Mouse (Mus musculus): ENCODE measurements around the gene Cdh5. TPM values are rescaled to one million over a fixed set of nuclear protein-coding genes. Genes with fewer than 3 reads are reported as not detected.
"Not testable (repeated sequence)": the region's sequence is repeated elsewhere in the genome, so short reads cannot be mapped to it uniquely, and the experiment has no call there.

Gene Cdh5
- polyA plus RNA-seq, 1 experiment = 0.10 TPM

- TF ChIP-seq GATA1 (IDR thresholded peaks at IDR 0.05; ENCODE audit: low read length) = no peak
- TF ChIP-seq TAL1 (IDR thresholded peaks at IDR 0.05; ENCODE audit: low read length) = no peak
- Histone ChIP-seq H3K36me3 (ENCODE audit: control insufficient read depth) (no peaks in the 10 kb centered on the region), H3K9me3 (ENCODE audit: control insufficient read depth, low read length) (no peaks in the 10 kb centered on the region), H3K27me3 (ENCODE audit: control insufficient read depth) (no peaks in the 10 kb centered on the region), H3K4me1 (ENCODE audit: control insufficient read depth) (no peaks in the 10 kb centered on the region), H3K4me3 (replicated peaks) (no peak overlapping the region)
Measured at GRCm38 (mm10) chr8:104068421-104069035, 32.9 kb upstream of the Cdh5 start.

DNA sequence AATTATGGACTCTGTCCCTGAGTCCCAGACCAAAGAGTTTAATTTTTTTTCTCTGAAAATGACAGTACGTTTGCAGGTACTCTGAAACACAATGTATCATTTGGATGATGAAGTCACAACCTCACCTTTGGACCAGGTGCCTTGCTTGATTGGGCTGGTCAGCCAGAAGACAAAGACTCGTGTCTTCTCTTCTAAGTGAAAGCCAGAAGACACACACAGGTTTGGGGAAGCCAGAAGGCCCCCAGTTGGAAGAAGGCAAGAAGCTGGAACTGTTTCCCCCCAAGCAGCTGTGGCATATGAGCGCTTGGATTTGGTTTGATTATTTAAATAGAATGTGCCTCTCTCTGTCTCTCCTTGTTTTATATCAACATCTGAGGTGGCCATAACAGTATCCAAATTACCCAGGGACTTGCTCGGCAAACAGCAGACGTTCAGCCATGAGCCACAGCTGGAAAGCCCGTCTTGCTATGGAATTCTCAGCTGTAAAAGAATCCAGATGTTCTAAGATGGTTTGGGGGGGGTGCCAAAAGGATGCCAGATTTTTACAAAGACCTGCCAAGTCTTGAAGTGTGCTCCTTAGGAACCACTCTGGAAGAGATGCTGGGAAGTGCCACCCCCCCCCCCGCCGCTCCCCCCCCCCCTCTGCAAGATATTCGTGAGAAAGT, 31.1 kb upstream of the Cdh5 start:
- not testable (repeated sequence) for H3K4me3 ChIP-seq (replicated peaks); H3K4me1 ChIP-seq (ENCODE audit: control insufficient read depth); H3K9me3 ChIP-seq (ENCODE audit: control insufficient read depth, low read length); H3K27me3 ChIP-seq (ENCODE audit: control insufficient read depth); H3K36me3 ChIP-seq (ENCODE audit: control insufficient read depth)

GRCm38 (mm10) chr8:104070949-104071348, 30.5 kb upstream of the Cdh5 start:
- TF ChIP-seq TAL1 (IDR thresholded peaks at IDR 0.05; ENCODE audit: low read length) (no peak), GATA1 (IDR thresholded peaks at IDR 0.05; ENCODE audit: low read length) (no peak)
- no peaks in the 10 kb centered on the region for H3K36me3 ChIP-seq (ENCODE audit: control insufficient read depth)
- H3K4me1 ChIP-seq (ENCODE audit: control insufficient read depth) = no peaks in the 10 kb centered on the region
- no peak overlapping the region for H3K4me3 ChIP-seq (replicated peaks)
- H3K27me3 ChIP-seq (ENCODE audit: control insufficient read depth) = no peaks in the 10 kb centered on the region
- H3K9me3 ChIP-seq (ENCODE audit: control insufficient read depth, low read length) = no peaks in the 10 kb centered on the region

GRCm38 (mm10) chr8:104075079-104075478, 26.3 kb upstream of the Cdh5 start:
- no peaks in the 10 kb centered on the region for H3K4me1 ChIP-seq (ENCODE audit: control insufficient read depth)
- no peaks in the 10 kb centered on the region for H3K36me3 ChIP-seq (ENCODE audit: control insufficient read depth)
- H3K4me3 ChIP-seq (replicated peaks) = no peak overlapping the region
- no peak for TF ChIP-seq TAL1 (IDR thresholded peaks at IDR 0.05; ENCODE audit: low read length)
- no peak for TF ChIP-seq GATA1 (IDR thresholded peaks at IDR 0.05; ENCODE audit: low read length)
- H3K9me3 ChIP-seq (ENCODE audit: control insufficient read depth, low read length) = no peaks in the 10 kb centered on the region
- no peaks in the 10 kb centered on the region for H3K27me3 ChIP-seq (ENCODE audit: control insufficient read depth)

- Histone ChIP-seq H3K36me3 (ENCODE audit: control insufficient read depth) (no peaks in the 10 kb centered on the region), H3K9me3 (ENCODE audit: control insufficient read depth, low read length) (no peaks in the 10 kb centered on the region), H3K27me3 (ENCODE audit: control insufficient read depth) (no peaks in the 10 kb centered on the region), H3K4me1 (ENCODE audit: control insufficient read depth) (no peaks in the 10 kb centered on the region), H3K4me3 (replicated peaks) (no peak overlapping the region)
- TF ChIP-seq GATA1 (IDR thresholded peaks at IDR 0.05; ENCODE audit: low read length) (no peak), TAL1 (IDR thresholded peaks at IDR 0.05; ENCODE audit: low read length) (no peak)
Measured at GRCm38 (mm10) chr8:104076541-104077412, 24.6 kb upstream of the Cdh5 start.

DNA sequence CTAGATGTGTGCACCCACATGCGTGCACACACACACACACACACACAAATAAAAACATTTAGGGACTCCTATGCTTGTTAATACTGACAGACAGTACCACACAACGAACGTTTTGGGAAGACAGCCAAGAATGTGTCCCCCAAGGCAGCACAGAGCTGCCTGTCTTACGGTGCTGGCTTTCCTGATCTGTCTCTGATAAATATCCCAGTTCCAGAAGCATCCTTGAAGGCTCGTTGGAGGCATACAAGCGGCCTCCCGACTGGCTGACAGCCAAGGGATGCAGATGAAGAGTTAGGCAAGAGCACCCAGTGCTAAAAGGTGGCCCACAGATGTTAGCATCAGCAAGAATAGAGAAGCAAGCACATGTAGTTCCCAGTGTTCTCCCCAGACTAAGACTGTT, 23.3 kb upstream of the Cdh5 start:
- Histone ChIP-seq H3K36me3 (ENCODE audit: control insufficient read depth) (no peaks in the 10 kb centered on the region), H3K4me3 (replicated peaks) (no peak overlapping the region), H3K27me3 (ENCODE audit: control insufficient read depth) (no peaks in the 10 kb centered on the region), H3K9me3 (ENCODE audit: control insufficient read depth, low read length) (no peaks in the 10 kb centered on the region), H3K4me1 (ENCODE audit: control insufficient read depth) (no peaks in the 10 kb centered on the region)
- TF ChIP-seq TAL1 (IDR thresholded peaks at IDR 0.05; ENCODE audit: low read length) (no peak), GATA1 (IDR thresholded peaks at IDR 0.05; ENCODE audit: low read length) (no peak)

DNA sequence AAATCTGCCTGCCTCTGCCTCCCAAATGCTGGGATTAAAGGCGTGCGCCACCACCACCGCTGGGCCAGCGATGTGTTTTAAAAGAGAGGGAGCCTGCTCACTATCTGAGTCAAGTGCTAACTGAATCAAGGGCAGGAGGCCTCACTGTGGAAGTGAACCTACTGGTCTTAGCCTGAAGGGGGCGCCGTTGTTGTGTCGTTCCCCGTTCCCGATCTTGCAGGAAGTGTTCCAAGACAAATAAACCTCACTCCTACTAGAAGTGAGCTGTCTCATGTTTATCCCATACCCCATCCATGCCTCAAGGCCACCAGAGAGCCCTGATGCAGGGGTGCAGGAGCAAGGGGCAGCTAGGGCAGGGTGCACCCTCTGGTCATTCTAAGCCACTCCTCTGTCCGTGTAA, 16.1 kb upstream of the Cdh5 start:
- Histone ChIP-seq H3K4me3 (replicated peaks) (no peak overlapping the region), H3K36me3 (ENCODE audit: control insufficient read depth) (no peaks in the 10 kb centered on the region), H3K27me3 (ENCODE audit: control insufficient read depth) (no peaks in the 10 kb centered on the region), H3K9me3 (ENCODE audit: control insufficient read depth, low read length) (no peaks in the 10 kb centered on the region), H3K4me1 (ENCODE audit: control insufficient read depth) (no peaks in the 10 kb centered on the region)
- TF ChIP-seq GATA1 (IDR thresholded peaks at IDR 0.05; ENCODE audit: low read length) (no peak), TAL1 (IDR thresholded peaks at IDR 0.05; ENCODE audit: low read length) (no peak)

- H3K4me1 ChIP-seq (ENCODE audit: control insufficient read depth) = peaks cover 4% of the 10 kb centered on the region
- no peak overlapping the region for H3K4me3 ChIP-seq (replicated peaks)
- no peaks in the 10 kb centered on the region for H3K9me3 ChIP-seq (ENCODE audit: control insufficient read depth, low read length)
- no peaks in the 10 kb centered on the region for H3K36me3 ChIP-seq (ENCODE audit: control insufficient read depth)
- no peak for TF ChIP-seq TAL1 (IDR thresholded peaks at IDR 0.05; ENCODE audit: low read length)
- TF ChIP-seq GATA1 (IDR thresholded peaks at IDR 0.05; ENCODE audit: low read length) = no peak
- H3K27me3 ChIP-seq (ENCODE audit: control insufficient read depth) = no peaks in the 10 kb centered on the region
Measured at GRCm38 (mm10) chr8:104086615-104087014, 14.8 kb upstream of the Cdh5 start.

DNA sequence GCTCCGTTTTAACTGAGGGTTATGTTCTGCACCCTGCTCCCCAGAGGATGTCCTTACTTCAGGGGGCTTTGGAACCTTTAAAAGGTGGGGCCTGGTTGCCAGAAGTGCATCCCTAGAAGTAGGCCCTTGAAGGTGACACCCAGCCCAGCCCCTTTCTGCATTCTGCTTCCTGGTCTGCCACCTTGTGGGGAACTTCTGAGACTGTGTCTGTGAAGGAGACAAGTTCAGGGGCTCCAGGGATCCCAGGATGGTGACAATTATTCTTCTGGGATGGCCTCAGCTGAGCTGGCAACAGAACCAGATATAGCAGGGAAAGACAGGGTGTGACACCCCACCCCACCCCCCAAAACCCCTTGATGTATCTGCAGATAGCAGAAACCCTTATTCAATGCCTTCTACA, 14.3 kb upstream of the Cdh5 start:
- Histone ChIP-seq H3K27me3 (ENCODE audit: control insufficient read depth) (no peaks in the 10 kb centered on the region), H3K36me3 (ENCODE audit: control insufficient read depth) (no peaks in the 10 kb centered on the region), H3K9me3 (ENCODE audit: control insufficient read depth, low read length) (no peaks in the 10 kb centered on the region), H3K4me3 (replicated peaks) (no peak overlapping the region), H3K4me1 (ENCODE audit: control insufficient read depth) (peaks cover 4% of the 10 kb centered on the region)
- no peak for TF ChIP-seq TAL1 (IDR thresholded peaks at IDR 0.05; ENCODE audit: low read length)
- no peak for TF ChIP-seq GATA1 (IDR thresholded peaks at IDR 0.05; ENCODE audit: low read length)

DNA sequence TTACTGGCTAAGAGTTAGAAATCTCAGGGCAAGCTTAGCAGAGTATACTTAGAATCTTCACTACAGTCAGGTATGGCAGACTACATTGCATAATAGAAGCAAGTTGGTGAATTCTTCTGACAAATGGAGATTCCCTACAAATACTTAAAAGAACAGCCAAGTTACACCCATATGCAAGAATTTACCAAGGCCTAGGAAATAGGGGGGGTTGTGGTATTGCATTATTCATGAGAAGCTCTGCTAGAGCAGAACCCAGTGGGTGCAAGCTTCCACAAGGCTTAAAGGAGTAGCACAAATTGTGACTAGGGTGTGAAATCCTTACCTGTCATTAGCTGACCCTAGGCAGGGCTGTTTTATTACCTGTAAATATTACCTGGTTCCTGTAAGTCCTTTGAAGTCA, 13.5 kb upstream of the Cdh5 start:
- not testable (repeated sequence) for H3K36me3 ChIP-seq (ENCODE audit: control insufficient read depth); H3K4me3 ChIP-seq (replicated peaks); H3K27me3 ChIP-seq (ENCODE audit: control insufficient read depth); H3K9me3 ChIP-seq (ENCODE audit: control insufficient read depth, low read length); H3K4me1 ChIP-seq (ENCODE audit: control insufficient read depth)
